Mouse (Mus musculus): ENCODE data around the gene Castor1. TPM values are rescaled to one million over a fixed set of nuclear protein-coding genes. Genes with fewer than 3 reads are reported as not detected.

Gene Castor1
- total and polyA plus RNA-seq, 2 experiments from 2014 or later = 4.9 to 6.9 TPM

DNA sequence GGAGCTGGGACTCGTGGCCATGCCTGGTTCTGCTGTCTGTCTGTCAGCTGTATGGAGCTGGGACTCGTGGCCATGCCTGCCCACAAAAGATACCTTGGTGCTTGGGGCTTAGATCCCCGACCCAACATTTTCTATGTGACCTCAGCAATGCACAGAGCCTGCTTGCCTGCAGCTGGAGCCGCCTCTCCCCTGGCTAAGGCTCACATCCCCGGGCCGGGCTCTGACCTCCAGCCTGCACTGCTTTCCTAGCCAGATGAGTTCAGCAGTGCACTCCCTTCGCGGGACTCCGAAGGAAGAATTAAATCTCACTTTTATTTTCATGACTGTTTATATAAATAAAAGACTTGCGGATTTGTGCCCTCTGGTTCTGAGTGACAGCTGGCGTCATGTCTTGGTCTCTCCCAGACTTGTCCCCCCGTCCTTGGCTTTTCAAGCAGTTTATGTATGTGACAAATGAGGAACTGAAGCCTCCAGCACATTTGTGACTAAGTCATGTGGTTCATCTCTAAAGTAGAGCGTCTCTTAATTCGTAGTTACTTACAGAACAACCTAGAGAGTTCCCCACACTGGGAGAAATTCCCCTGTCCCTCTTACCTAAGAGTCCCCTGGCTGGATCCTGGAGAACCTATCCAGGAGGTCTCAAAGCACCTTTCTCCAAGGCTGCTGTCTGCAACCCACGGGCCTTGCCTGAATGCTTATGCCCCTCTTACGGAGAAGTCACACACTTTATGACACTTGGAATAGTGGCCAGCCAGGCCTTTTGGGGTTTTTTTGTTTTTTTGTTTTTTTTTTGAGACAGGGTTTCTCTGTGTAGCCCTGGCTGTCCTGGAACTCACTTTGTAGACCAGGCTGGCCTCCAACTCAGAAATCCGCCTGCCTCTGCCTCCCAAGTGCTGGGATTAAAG lies 4.3 kb downstream of the Castor1 start:
- no peak overlapping the region for H3K27ac ChIP-seq (ENCODE audit: low read depth, low read length)
- H3K9me3 ChIP-seq (ENCODE audit: low read length) = 0 out of 2 replicates have a peak, but pooled peaks cover 5% of the 10 kb centered on the region
- 76% methylated on average over 17 of the region's 17 CpGs for WGBS
- TF ChIP-seq CTCF (IDR thresholded peaks at IDR 0.05; ENCODE audit: low read depth) = no peak
- ATAC-seq (no peak), DNase-seq (no peak)
- H3K4me1 ChIP-seq (ENCODE audit: insufficient read depth) = no peaks in the 10 kb centered on the region; the same call in 1 of the 2 replicates
- no peaks in the 10 kb centered on the region for H3K36me3 ChIP-seq (ENCODE audit: insufficient read depth)
- no peak overlapping the region for H3K4me2 ChIP-seq (ENCODE audit: low read depth)
- H3K4me3 ChIP-seq (ENCODE audit: low read depth, low read length) = no peak overlapping the region
- H3K9ac ChIP-seq = no peak overlapping the region
- H3K27me3 ChIP-seq (ENCODE audit: insufficient read depth, low read length) = no peaks in the 10 kb centered on the region; the same call in 1 of the 2 replicates

DNA sequence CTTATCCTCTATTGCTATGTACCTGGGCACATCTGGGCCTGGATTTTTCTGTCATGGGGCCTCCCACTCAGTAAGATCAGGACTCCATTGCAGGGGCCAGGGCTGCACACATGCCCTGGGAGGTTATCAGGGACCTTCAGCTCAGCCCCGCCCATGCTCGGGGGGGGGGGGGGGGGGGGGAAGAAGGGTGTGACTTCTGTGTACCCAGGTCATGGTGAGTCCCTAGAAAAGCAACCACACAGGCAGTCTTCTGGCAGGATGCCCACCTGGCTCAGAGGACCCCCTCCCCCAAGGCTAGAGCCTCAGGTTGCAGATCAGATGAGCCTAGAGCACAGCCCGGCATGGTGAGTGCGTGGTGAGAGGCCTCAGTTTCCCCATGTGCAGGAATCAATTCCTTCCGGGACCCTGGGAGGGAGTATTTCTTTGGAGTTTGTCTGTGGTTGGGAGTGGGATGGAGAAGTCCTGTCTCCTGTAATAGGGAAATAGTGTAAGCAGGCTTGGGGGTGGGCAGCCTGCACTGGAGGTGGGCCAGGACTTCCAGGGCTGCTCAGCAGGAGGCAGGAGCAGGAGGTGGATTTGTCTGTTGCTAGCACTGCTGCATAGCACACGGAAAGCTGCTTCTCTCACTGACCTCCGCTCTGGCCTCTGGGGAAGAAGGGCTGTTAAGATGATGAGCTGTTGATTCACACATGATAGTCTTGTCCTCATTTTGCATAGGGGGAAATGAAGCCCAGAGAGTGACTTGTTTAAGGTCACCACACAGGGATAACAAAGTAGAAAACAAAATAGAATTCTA lies 5.6 kb downstream of the Castor1 start:
- Histone ChIP-seq H3K27me3 (ENCODE audit: insufficient read depth, low read length) (no peaks in the 10 kb centered on the region), H3K4me2 (ENCODE audit: low read depth) (no peak overlapping the region), H3K27ac (ENCODE audit: low read depth, low read length) (no peak overlapping the region), H3K4me1 (ENCODE audit: insufficient read depth) (no peaks in the 10 kb centered on the region), H3K36me3 (ENCODE audit: insufficient read depth) (no peaks in the 10 kb centered on the region), H3K9ac (no peak overlapping the region), H3K9me3 (ENCODE audit: low read length) (no peaks in the 10 kb centered on the region), H3K4me3 (ENCODE audit: low read depth, low read length) (no peak overlapping the region)
- ATAC-seq (no peak), DNase-seq (no peak)
- no peak for TF ChIP-seq CTCF (IDR thresholded peaks at IDR 0.05; ENCODE audit: low read depth)
- 38% methylated on average over 6 of the region's 7 CpGs for WGBS

DNA sequence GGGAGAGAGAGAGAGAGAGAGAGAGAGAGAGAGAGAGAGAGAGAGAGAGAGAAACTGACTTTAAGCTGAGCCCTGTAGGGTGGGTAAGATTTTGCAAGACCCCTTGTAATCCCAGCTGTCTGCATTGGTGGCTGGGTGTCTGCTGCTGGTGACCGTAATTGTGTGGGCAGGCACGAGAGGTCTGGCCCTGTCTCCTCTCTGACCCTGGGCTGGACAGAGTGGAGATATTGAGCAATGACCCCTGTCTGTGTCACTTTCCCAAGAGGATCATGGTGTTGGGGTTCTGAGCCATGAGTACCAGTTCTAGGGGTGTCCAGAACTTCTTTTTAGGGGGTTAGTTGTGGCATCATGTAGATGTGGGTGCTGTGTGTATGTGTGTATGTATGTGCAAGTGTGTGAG lies 6.2 kb downstream of the Castor1 start:
- WGBS = 46% methylated on average over 2 of the region's 2 CpGs
- Histone ChIP-seq H3K27me3 (ENCODE audit: insufficient read depth, low read length) (no peaks in the 10 kb centered on the region), H3K4me2 (ENCODE audit: low read depth) (no peak overlapping the region), H3K4me1 (ENCODE audit: insufficient read depth) (no peaks in the 10 kb centered on the region), H3K9me3 (ENCODE audit: low read length) (no peaks in the 10 kb centered on the region), H3K9ac (no peak overlapping the region), H3K36me3 (ENCODE audit: insufficient read depth) (no peaks in the 10 kb centered on the region), H3K27ac (ENCODE audit: low read depth, low read length) (no peak overlapping the region), H3K4me3 (ENCODE audit: low read depth, low read length) (no peak overlapping the region)
- ATAC-seq (no peak), DNase-seq (no peak)
- TF ChIP-seq CTCF (IDR thresholded peaks at IDR 0.05; ENCODE audit: low read depth) = no peak

DNA sequence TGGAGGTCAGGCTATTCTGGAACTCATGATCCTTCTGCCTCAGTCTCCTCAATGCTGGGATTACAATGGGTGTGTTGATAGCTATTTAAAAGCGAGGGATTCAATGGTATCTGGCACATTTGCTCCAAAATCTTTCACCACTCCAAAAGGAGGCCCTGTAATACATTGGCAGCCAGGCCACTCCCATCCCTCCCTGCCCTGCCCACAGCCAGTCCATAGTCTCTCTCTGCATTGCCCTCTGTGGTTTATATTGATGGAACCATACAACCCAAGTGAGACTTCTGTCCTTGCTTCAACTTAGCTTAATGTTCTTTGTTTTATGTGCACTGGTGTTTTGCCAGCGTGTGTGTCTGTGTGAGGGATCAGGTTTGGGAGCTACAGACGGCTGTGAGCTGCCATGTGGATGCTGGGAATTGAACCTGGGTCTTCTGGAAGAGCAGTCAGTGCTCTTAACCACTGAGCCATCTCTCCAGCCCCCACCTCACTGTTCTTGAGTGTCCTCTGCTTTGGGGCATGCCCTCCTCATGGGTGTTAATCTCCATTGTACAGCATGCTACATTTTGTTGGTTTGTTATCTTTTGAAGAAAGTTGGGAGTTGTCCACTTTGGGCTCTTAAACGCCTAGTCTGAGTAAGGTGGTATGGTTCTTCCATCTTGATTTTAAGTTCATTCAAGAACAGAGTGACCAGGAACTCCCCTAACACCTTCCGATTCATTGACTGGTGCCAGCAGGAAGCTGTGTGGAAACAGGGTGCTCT lies 8.7 kb downstream of the Castor1 start:
- DNase-seq (no peak), ATAC-seq (no peak)
- 86% methylated on average over 5 of the region's 5 CpGs for WGBS
- no peak overlapping the region for H3K4me3 ChIP-seq (ENCODE audit: low read depth, low read length)
- no peaks in the 10 kb centered on the region for H3K27me3 ChIP-seq (ENCODE audit: insufficient read depth, low read length)
- no peak overlapping the region for H3K27ac ChIP-seq (ENCODE audit: low read depth, low read length)
- TF ChIP-seq CTCF (IDR thresholded peaks at IDR 0.05; ENCODE audit: low read depth) = no peak
- H3K9me3 ChIP-seq (ENCODE audit: low read length) = no peaks in the 10 kb centered on the region
- no peak overlapping the region for H3K9ac ChIP-seq
- no peaks in the 10 kb centered on the region for H3K4me1 ChIP-seq (ENCODE audit: insufficient read depth)
- no peaks in the 10 kb centered on the region for H3K36me3 ChIP-seq (ENCODE audit: insufficient read depth)
- no peak overlapping the region for H3K4me2 ChIP-seq (ENCODE audit: low read depth)

DNA sequence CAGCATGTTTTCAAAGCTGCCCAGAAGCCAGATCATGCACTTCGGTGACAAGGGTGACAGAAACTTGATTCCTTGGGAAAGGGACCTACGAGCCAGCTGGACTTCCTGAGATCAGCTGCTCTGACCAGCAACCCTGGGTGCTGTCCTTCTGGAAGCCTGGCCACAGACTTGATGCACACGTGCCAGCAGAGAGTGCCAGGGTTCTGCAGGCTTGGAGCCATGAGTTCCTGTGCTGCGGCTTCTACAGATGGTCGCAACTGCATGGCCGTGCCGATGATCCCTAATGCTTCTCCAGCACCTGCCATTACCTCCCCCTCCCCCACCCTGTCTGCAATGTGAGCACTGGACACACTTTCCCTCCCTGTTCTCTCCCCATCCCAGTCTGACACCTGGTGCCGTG lies 10.4 kb downstream of the Castor1 start:
- no peak for TF ChIP-seq CTCF (IDR thresholded peaks at IDR 0.05; ENCODE audit: low read depth)
- peak; percentile 34 for DNase-seq
- Histone ChIP-seq H3K27me3 (ENCODE audit: insufficient read depth, low read length) (no peaks in the 10 kb centered on the region), H3K4me3 (ENCODE audit: low read depth, low read length) (no peak overlapping the region), H3K9ac (no peak overlapping the region), H3K4me2 (ENCODE audit: low read depth) (no peak overlapping the region), H3K9me3 (ENCODE audit: low read length) (no peaks in the 10 kb centered on the region), H3K36me3 (ENCODE audit: insufficient read depth) (no peaks in the 10 kb centered on the region), H3K27ac (ENCODE audit: low read depth, low read length) (no peak overlapping the region), H3K4me1 (ENCODE audit: insufficient read depth) (no peaks in the 10 kb centered on the region)
- 36% methylated on average over 8 of the region's 8 CpGs for WGBS
- peak; percentile 56 for ATAC-seq

DNA sequence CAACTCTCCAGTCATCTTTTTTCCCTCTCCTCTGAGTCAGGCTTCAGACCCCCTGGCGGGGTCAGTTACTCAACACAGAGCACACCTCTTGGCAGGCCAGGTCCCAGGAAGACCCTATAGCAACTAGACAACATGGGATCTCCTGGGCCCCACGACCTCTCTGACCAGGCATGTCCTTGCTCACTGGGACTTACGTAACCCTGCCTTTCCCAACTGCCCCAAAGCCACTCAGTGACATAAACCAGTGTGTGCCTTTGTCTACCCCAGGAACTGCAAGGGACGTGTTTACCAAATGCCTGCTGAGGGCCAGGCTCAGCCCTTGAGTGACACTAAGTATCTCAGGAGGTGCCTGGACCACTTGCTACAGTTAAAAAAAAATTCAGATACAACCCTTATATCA lies 11.8 kb downstream of the Castor1 start:
- Histone ChIP-seq H3K27ac (ENCODE audit: low read depth, low read length) (no peak overlapping the region), H3K4me2 (ENCODE audit: low read depth) (no peak overlapping the region), H3K36me3 (ENCODE audit: insufficient read depth) (no peaks in the 10 kb centered on the region), H3K4me1 (ENCODE audit: insufficient read depth) (no peaks in the 10 kb centered on the region), H3K9me3 (ENCODE audit: low read length) (no peaks in the 10 kb centered on the region), H3K9ac (no peak overlapping the region), H3K4me3 (ENCODE audit: low read depth, low read length) (no peak overlapping the region), H3K27me3 (ENCODE audit: insufficient read depth, low read length) (no peaks in the 10 kb centered on the region)
- no peak for DNase-seq
- WGBS = 73% methylated on average over 4 of the region's 4 CpGs
- no peak for TF ChIP-seq CTCF (IDR thresholded peaks at IDR 0.05; ENCODE audit: low read depth)
- no peak for ATAC-seq
